Mouse (Mus musculus) fibroblast of lung, adult 2 months (primary cell): ENCODE data around the gene Olfr137.

Source experiments
- DNase-seq: peaks from one replicate; pipeline ENCODE4 v3.0.0-alpha.2; 2011; ENCODE audit warnings: low read depth

Olfr137 gene

DNA sequence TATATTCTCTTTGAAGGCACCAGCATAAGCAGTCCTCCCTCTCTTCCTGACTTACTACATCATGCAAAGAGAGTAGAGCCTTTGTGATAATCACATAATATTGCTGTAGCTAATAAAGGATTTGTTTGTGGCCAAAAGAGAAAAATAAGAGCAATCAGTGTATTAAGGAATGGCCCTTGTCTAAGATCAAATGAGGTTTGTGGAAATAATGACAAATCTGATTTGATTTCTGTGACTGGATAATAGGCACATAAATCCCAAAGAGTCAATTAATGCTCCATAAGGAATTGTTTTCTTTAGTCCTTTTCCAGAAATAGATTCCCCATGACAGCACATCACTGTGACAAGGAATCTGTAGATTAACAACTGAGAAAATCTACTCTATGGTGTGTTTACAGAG is at the start of gene Olfr137:
Gene Olfr137, minus strand, starts transcription at position 101 of the 400 bp plus-strand sequence.
- no peak for DNase-seq

DNA sequence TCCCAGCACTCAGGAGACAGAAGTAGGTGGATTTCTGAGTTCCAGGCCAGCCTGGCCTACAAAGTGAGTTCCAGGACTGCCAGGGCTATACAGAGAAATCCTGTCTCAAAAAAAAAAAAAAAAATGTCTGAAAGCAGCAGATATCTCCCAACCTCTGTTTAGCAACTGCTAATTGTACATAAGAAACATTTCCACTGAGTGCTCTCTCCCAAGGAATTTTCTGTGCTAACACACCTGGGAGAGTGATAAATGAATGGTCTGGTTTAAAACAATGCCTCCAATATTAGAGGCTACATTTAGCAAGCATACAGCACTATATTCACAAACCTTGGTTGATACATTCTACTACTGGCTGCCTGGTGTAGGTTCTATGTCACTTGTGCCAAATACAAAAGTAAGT is 22.2 kb upstream of the Olfr137 start, which contains the start of gene Olfr136:
Gene Olfr136, plus strand, starts transcription at position 301 of the 400 bp plus-strand sequence.
- no peak for DNase-seq

DNA sequence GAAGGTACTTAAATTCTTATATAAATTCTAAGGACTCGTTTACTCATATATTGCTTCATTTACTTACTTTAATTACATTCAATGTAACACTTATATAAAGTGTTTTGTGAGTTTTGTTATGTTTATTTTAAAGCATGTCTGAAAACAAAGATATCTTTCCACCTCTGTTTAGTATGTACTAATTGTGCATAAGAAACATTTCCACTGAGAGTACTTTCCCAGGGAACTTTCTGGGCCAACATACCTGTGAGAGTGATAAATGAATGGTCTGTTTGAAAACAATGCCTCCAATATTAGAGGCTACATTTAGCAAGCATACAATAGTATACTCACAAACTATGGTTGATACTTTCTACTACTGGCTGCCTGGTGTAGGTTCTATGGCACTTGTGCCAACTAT is 46.6 kb downstream of the Olfr137 start, which contains the start of gene Olfr138:
Gene Olfr138, plus strand, starts transcription at position 301 of the 400 bp plus-strand sequence.
- no peak for DNase-seq
